Mouse (Mus musculus) heart, embryonic 14.5 days (tissue): ENCODE results near the gene Rftn1. TPM values are rescaled to one million over a fixed set of nuclear protein-coding genes. Genes with fewer than 3 reads are reported as not detected.

Experiments used
- ATAC-seq: fragments of 200-750 bp; cut with Nextera tagmentation; 2 replicates; pipeline ENCODE4 v1.8.0; 2017; ENCODE audit warnings: low read depth, moderate TSS enrichment; ENCODE audit not compliant: insufficient number of reproducible peaks, insufficient read depth, low FRiP score
- H3K27ac ChIP-seq, 2 experiments: fragments of 200-500 bp in 1 of 2; fragments of 300-500 bp in 1 of 2; sonication (generic) in 1 of 2; replicated peaks in 1 of 2; 2 replicates each; pipeline ENCODE4 v1.5.1; 2012 to 2014; ENCODE audit warnings: low read depth in 2 of 2, low read length in 2 of 2, control low read depth in 1 of 2, mild to moderate bottlenecking in 1 of 2, mixed read lengths in 1 of 2; ENCODE audit not compliant: control insufficient read depth in 1 of 2, insufficient read depth in 1 of 2
- H3K27me3 ChIP-seq: fragments of 300-500 bp; sonication (generic); 2 replicates; pipeline ENCODE4 v1.6.1; 2014; ENCODE audit warnings: mild to moderate bottlenecking, low read length, control low read depth; ENCODE audit not compliant: control insufficient read depth, insufficient read depth
- H3K36me3 ChIP-seq: fragments of 300-500 bp; sonication (generic); 2 replicates; pipeline ENCODE4 v1.6.1; 2014; ENCODE audit warnings: mild to moderate bottlenecking, control low read depth, low read length, mixed read lengths; ENCODE audit not compliant: control insufficient read depth, insufficient read depth
- H3K4me1 ChIP-seq, 2 experiments: fragments of 200-500 bp in 1 of 2; fragments of 300-500 bp in 1 of 2; sonication (generic) in 1 of 2; 2 replicates each; pipeline ENCODE4 v1.6.1; 2012 to 2014; ENCODE audit warnings: low read length in 2 of 2, control low read depth in 1 of 2, mixed read lengths in 1 of 2; ENCODE audit not compliant: control insufficient read depth in 2 of 2, insufficient read depth in 2 of 2
- H3K4me2 ChIP-seq: fragments of 300-500 bp; sonication (generic); 2 replicates; pipeline ENCODE4 v1.6.1; 2014; ENCODE audit warnings: mild to moderate bottlenecking, low read length
- H3K4me3 ChIP-seq, 2 experiments: fragments of 200-500 bp in 1 of 2; fragments of 300-500 bp in 1 of 2; sonication (generic) in 1 of 2; 2 replicates each; pipeline ENCODE4 v1.5.1; 2012 to 2014; ENCODE audit warnings: low read length in 2 of 2, mild to moderate bottlenecking in 2 of 2, control low read depth in 1 of 2, low read depth in 1 of 2, moderate library complexity in 1 of 2; ENCODE audit not compliant: control insufficient read depth in 1 of 2, insufficient read depth in 1 of 2
- H3K9ac ChIP-seq: fragments of 300-500 bp; sonication (generic); 2 replicates; pipeline ENCODE4 v1.6.1; 2014; ENCODE audit warnings: mild to moderate bottlenecking, low read length
- H3K9me3 ChIP-seq: fragments of 300-500 bp; sonication (generic); 2 replicates; pipeline ENCODE4 v1.6.1; 2016; ENCODE audit warnings: low read length, control low read depth; ENCODE audit not compliant: control insufficient read depth
- whole genome bisulfite sequencing: fragments of 180-500 bp; shearing (Covaris S2); extraction: QIAGEN DNeasy Blood & Tissue Kit; methylation state at CpG from one replicate; pipeline ENCODE4 v1.1.7; 2014; 5-methylcytosine and 5-hydroxymethylcytosine counted together
- polyA plus RNA-seq: library from polyadenylated mRNA; unstranded; fragments of >200 nt; fragmentation: Nextera tagmentation; extraction: Ambion mirVana; gene quantifications from 2 replicates; pipeline ENCODE4 v1.2.1, GENCODE M21; 2014

The Rftn1 gene
- polyA plus RNA-seq, 1 experiment from 2014 or later = 26.2 TPM

- ATAC-seq = no peak
- no peak overlapping the region for H3K9ac ChIP-seq
- no peaks in the 10 kb centered on the region for H3K27me3 ChIP-seq
- WGBS = 67% methylated on average over 3 of the region's 3 CpGs
- H3K36me3 ChIP-seq = peaks cover 11% of the 10 kb centered on the region
- H3K4me1 ChIP-seq = peaks cover 14 to 16% of the 10 kb centered on the region in 2 experiments
- H3K4me2 ChIP-seq = no peak overlapping the region
- H3K9me3 ChIP-seq = no peaks in the 10 kb centered on the region
- no peak overlapping the region for H3K27ac ChIP-seq
- H3K4me3 ChIP-seq = no peak overlapping the region
Observed at GRCm38 (mm10) chr17:50040727-50041410, 149.6 kb downstream of the Rftn1 start.

- no peak for ATAC-seq
- no peak overlapping the region for H3K9ac ChIP-seq
- H3K4me3 ChIP-seq = no peak overlapping the region
- H3K4me2 ChIP-seq = no peak overlapping the region
- no peaks in the 10 kb centered on the region for H3K9me3 ChIP-seq
- peaks cover 10% of the 10 kb centered on the region; the same call in 1 of the 2 replicates for H3K36me3 ChIP-seq
- WGBS = 28% methylated on average over 10 of the region's 10 CpGs
- no peak overlapping the region for H3K27ac ChIP-seq
- H3K4me1 ChIP-seq = peaks cover 14 to 16% of the 10 kb centered on the region in 2 experiments
- H3K27me3 ChIP-seq = no peaks in the 10 kb centered on the region
Observed at GRCm38 (mm10) chr17:50037882-50038665, 152.4 kb downstream of the Rftn1 start.

- Histone ChIP-seq H3K4me1 (peaks cover 14 to 16% of the 10 kb centered on the region in 2 experiments), H3K4me3 (no peak overlapping the region), H3K9ac (no peak overlapping the region), H3K27ac (no peak overlapping the region), H3K4me2 (no peak overlapping the region), H3K36me3 (0 out of 2 replicates have a peak, but pooled peaks cover 10% of the 10 kb centered on the region), H3K9me3 (no peaks in the 10 kb centered on the region), H3K27me3 (no peaks in the 10 kb centered on the region)
- ATAC-seq = no peak
- 53% methylated on average over 4 of the region's 4 CpGs for WGBS
Observed at GRCm38 (mm10) chr17:50037416-50037815, 153.1 kb downstream of the Rftn1 start.

GRCm38 (mm10) chr17:50036751-50037385 lies 153.6 kb downstream of the Rftn1 start:
- H3K4me3 ChIP-seq = no peak overlapping the region
- H3K27ac ChIP-seq = no peak overlapping the region
- no peaks in the 10 kb centered on the region for H3K27me3 ChIP-seq
- WGBS = 73% methylated on average over 14 of the region's 14 CpGs
- peaks cover 14 to 16% of the 10 kb centered on the region in 2 experiments for H3K4me1 ChIP-seq
- H3K9me3 ChIP-seq = no peaks in the 10 kb centered on the region
- H3K9ac ChIP-seq = no peak overlapping the region
- ATAC-seq = no peak
- H3K4me2 ChIP-seq = no peak overlapping the region
- 0 out of 2 replicates have a peak, but pooled peaks cover 10% of the 10 kb centered on the region for H3K36me3 ChIP-seq

GRCm38 (mm10) chr17:50033698-50034097 lies 156.8 kb downstream of the Rftn1 start:
- Histone ChIP-seq H3K36me3 (peaks cover 16% of the 10 kb centered on the region; the same call in 1 of the 2 replicates), H3K27ac (no peak overlapping the region), H3K27me3 (no peaks in the 10 kb centered on the region)

GRCm38 (mm10) chr17:50031548-50032491 lies 158.7 kb downstream of the Rftn1 start:
- H3K27me3 ChIP-seq = no peaks in the 10 kb centered on the region
- no peak overlapping the region for H3K27ac ChIP-seq
- 87% methylated on average over 13 of the region's 13 CpGs for WGBS
- ATAC-seq = no peak
- H3K4me3 ChIP-seq = no peak overlapping the region
- H3K9me3 ChIP-seq = no peaks in the 10 kb centered on the region
- H3K4me1 ChIP-seq = peaks cover 0 to 7% of the 10 kb centered on the region in 2 experiments; a peak in 1 of 4 replicates
- H3K9ac ChIP-seq = no peak overlapping the region
- no peak overlapping the region for H3K4me2 ChIP-seq
- H3K36me3 ChIP-seq = peaks cover 16% of the 10 kb centered on the region; the same call in 1 of the 2 replicates

More at GRCm38 (mm10) chr17:50033698-50034097, 156.8 kb downstream of the Rftn1 start:
- ATAC-seq = no peak
- H3K4me2 ChIP-seq = no peak overlapping the region
- 57% methylated on average over 6 of the region's 6 CpGs for WGBS
- H3K4me1 ChIP-seq = peaks cover 12 to 16% of the 10 kb centered on the region in 2 experiments
- H3K9me3 ChIP-seq = no peaks in the 10 kb centered on the region
- H3K9ac ChIP-seq = no peak overlapping the region
- H3K4me3 ChIP-seq = no peak overlapping the region
